Mouse (Mus musculus) embryonic fibroblast, embryonic 13.5 days (primary cell): ENCODE results near the gene Cdk5r2.

ENCODE experiments used
- CTCF ChIP-seq: IDR thresholded peaks from 2 replicates; pipeline ENCODE4 v1.5.1; 2011; ENCODE audit warnings: mild to moderate bottlenecking, control low read depth, low read length, moderate library complexity, borderline replicate concordance; ENCODE audit not compliant: insufficient read depth
- POLR2A ChIP-seq: IDR thresholded peaks from 2 replicates; pipeline ENCODE4 v1.6.1; 2011; ENCODE audit warnings: low read depth, mild to moderate bottlenecking, control low read depth, low read length, moderate library complexity

- TF ChIP-seq CTCF (no peak), POLR2A (no peak)
Measured at GRCm38 (mm10) chr1:74805340-74805835, 49.3 kb upstream of the Cdk5r2 start.
